Comparison of ENCODE assay signal across 8 mouse cellular contexts in genomic region chr1:90335001-90335747, GRCm38 (mm10).
DNase-seq lines count a peak whose midpoint lies in the region; ATAC-seq lines count a peak whose summit lies in the region.

No protein-coding gene starts in this region.

- no peak for ATAC-seq in activated CD4-positive, CD25-positive, alpha-beta regulatory T cell, adult 4 months

- DNase-seq in urinary bladder, postnatal 10 days (ENCODE audit: low spot score): peak; percentile 27
- no peak for DNase-seq in urinary bladder, adult 2 months (ENCODE audit: low spot score)
- peak; percentile 86 for DNase-seq in forelimb bud, embryonic 11.5 days (ENCODE audit: low read depth, low spot score)
- DNase-seq in kidney, adult 8-10 months: peak; percentile 67 to 69
- peak; percentile 60 to 88 for DNase-seq in lung, postnatal 4 days
- peak; percentile 30 to 44 for DNase-seq in urinary bladder, postnatal 36 days (ENCODE audit: low spot score in 2 of 2)
- no peak for DNase-seq in thymus, postnatal 25 days

Comparison
In these comparisons a context has a peak if more than half of its experiments do, and no peak if none do; other contexts are left out.
1. DNase-seq: peak in urinary bladder, postnatal 10 days (single experiment), forelimb bud, embryonic 11.5 days (single experiment), kidney, adult 8-10 months (2 of 2), lung, postnatal 4 days (2 of 2) and urinary bladder, postnatal 36 days (2 of 2); none in urinary bladder, adult 2 months (single experiment) and thymus, postnatal 25 days (single experiment).